Mouse (Mus musculus) cortical plate, adult 2 months (tissue): ENCODE data around the gene Rab11fip4.

Experiments
- CTCF ChIP-seq: fragments of 200-500 bp; IDR thresholded peaks from 2 replicates; pipeline ENCODE4 v1.5.1; 2011; ENCODE audit warnings: mild to moderate bottlenecking, control low read depth, low read length; ENCODE audit not compliant: insufficient read depth; ENCODE audit errors: extremely low read depth
- POLR2A ChIP-seq: fragments of 200-500 bp; IDR thresholded peaks from 2 replicates; pipeline ENCODE4 v1.6.1; 2011; ENCODE audit warnings: mild to moderate bottlenecking, low read length, control low read depth; ENCODE audit not compliant: insufficient read depth; ENCODE audit errors: extremely low read depth

DNA sequence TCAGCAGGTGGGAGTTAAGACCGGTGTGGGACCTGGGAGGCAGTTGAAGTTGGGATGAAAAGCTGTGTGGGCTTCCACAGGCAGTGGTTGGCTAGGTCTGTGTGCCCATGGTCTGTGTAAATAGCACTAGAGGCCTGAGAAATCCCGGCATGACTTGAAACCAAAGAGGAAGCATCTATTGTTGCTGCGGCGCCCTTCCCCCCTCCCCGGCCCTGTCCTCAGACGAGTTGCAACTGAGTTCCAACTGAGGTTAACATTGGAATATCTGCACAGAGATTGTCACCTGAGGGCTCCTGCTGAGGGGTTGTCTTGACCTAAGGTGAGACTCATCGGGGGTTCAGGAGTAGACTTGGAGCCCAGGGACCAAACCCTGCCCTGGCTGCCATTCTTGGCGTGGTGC lies 82.7 kb downstream of the Rab11fip4 start:
- TF ChIP-seq CTCF (no peak), POLR2A (no peak)
